Mouse (Mus musculus): ENCODE measurements at regions not wholly inside any gene's neighbourhood (a gene's known extent, or its start where the extent isn't known, plus 50 kb on each side); places are given as distances from the start of the nearest gene placed in this dataset.

DNA sequence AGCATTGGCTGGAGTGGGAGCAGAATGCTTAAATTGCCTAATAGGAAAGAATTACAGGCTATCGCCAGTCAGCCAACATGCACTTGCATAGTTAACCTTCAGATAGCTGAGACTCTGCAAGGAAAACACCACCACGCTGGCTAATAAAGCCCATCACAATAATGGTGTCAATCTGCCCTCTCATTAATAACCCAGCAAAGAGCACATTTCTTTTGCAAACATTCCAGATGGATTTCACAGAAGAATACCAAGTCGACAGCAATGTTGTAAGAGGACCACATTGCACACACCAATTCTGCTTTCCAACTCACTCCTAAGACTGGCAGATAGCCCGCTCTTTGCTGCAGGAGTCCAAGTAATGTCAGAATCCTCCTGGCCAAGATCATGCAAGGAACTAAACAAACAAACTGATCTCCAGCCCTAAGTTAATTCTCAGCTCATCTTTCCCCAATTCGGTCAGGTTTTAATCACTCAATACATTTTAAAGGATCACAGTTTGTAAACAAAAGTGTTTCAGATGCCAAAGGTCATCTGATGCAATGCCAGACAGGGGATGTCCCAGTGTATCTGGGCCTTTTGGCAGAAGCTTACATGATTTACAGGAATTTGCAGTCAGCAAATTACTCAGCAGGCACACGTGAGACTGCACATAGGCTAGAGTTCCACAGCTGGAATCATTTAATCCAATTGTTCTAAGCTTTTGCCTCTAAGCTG is 198.4 kb downstream of the Klf6 start:
- peak; percentile 27 for DNase-seq (ENCODE audit: low spot score)

DNA sequence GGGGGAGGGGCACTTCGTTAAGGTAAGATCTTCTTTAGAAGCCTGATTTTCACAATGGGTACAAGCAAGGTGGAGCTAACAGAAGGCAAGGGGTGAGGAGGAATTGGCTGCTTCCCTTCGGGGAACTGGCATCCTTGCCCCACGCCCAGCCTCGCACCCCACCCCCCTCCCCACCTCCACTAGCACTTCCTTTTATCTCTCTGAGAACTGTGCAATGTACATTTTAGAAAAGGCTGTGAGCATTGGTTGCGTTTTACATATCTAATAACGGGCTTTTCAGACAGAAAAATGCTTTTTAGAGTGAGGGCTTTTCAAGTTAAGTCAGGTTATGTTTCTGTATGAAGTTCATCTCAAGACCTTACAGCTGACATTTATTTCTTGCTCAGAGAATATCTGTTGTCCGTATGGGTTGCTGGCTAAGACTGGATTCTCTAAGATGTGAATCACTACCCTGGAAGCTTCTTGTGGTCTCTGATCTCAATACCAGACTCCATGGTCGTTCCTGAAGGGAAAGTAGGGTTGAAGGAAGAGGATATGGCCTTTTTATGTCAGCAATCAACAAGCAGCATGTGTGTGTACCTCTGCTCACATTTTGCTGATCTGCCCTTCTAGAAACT is 199.1 kb downstream of the Klf6 start:
- DNase-seq (ENCODE audit: low spot score) = no peak

DNA sequence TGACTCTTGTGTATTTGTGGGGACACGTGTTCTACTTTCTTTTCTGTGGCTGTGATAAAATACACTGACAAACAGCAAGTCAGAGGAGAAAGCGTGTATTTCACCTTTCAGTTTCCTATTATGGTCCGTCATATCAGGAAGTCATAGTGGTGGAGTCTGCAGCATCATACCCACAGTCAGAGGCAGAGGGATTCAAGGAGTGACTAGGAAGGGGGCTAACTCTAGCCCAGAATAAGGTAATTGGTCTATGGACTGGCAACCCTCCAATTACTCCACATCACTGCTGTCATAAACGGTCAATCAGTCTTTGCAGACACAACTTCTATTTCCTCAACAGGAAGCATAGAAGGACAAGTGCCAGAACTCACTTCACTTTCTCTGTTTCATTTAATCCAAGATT is 201.0 kb downstream of the Klf6 start:
- DNase-seq (ENCODE audit: low spot score) = no peak

GRCm38 (mm10) chr13:6062729-6063386 is 201.6 kb downstream of the Klf6 start:
- no peak for DNase-seq (ENCODE audit: low spot score)

DNA sequence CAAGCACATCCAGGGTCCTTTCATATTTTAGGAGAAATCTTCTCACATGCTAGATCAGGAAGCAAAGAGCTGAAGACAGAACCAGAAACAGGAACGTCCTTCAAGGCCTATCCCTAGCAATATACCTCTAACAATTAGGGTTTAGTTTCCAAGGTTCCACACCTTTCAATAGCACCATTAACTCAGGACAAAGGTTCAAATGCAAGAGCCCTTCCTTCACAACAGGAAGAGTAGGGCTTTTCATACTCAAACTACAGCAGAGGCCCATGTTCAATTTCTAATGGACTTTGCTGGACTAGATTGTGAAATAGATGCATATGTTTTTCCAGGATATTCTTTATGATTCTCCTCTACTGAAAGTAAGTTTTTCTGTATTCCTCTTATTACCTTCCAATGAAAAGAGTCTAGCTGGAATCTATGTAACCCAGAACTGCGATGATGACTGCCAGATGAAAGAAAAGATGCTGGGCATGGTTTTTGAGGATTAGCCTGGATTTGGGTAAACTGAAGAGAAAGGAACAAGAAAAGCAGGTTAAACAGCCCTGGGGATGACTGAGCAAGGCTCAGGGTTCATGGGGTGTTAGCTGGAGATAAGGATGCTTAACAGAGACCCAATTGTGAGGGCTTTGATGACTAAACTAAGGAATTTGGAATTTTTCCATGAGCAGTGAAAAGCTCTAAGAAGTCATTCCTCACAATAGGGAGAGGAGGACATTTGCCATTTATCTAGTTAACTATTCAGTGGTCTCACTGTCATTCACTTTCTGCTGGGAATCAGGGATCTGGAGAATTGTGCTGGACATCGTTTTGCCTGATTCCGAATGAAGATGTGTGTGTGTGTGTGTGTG is 215.9 kb downstream of the Klf6 start:
- DNase-seq (ENCODE audit: low spot score) = no peak

GRCm38 (mm10) chr13:6085891-6086290 is 224.6 kb downstream of the Klf6 start:
- no peak for DNase-seq (ENCODE audit: low spot score)

GRCm38 (mm10) chr13:6109018-6109657 is 247.9 kb downstream of the Klf6 start:
- no peak for DNase-seq (ENCODE audit: low spot score)

DNA sequence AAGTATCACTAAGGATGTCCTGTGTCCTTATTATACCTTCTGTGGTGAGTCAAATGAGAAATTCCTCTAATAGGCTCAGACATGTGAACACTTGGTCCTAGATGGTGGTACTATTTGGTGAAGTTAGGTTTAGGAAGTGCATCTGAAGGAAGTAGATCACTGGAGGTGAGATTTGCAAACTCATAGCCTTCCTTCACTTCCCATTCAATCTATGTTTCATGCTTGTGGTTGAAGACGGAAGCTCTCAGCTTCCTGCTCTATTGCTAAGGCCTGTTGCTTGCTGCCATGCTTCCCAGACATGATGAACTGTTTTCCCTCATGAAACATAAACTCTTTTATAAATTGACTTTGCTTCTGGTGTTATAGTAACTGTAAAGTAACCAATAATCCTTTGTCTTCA is 258.4 kb downstream of the Klf6 start:
- DNase-seq (ENCODE audit: low spot score) = no peak

DNA sequence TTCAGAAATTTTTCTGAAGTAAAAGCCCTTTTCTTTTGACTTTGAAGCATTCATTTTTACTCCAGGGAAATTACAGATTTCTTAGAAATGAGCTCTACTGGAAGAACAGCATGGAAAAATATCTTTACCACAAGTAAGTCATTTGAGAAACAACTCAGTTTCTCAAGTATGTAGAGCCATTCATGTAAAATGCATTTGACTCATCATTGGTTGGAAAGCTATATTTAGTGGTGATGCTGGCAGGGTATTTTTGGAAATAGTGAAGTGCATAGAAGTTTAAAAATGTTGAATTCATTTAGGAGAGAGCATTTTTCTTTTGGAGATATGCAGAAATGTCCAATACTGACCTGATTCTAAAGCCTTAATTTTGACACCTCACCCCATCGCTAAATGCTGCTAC is 266.0 kb downstream of the Klf6 start:
- no peak for DNase-seq (ENCODE audit: low spot score)

DNA sequence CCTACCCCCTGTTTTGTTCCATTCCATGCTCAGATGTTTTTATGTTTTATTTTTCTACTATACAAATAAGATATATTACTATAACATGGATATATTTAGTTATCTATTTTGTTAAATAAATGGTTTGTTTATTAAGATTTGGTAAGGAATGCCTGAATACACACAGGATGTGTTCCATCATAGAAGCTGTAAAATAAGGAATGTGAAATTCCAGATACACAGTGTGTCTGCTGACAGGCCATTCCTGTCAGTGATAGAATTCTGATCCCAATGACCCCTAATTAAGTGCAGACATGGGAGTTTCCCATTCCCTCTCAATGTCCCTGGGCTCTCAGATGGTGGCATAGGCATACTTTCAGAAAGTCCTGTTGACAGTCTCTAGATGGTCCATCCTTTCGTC is 267.6 kb downstream of the Klf6 start:
- DNase-seq (ENCODE audit: low spot score) = no peak

- no peak for DNase-seq (ENCODE audit: low spot score)
Observed at GRCm38 (mm10) chr13:6131363-6131762, 270.1 kb downstream of the Klf6 start.

GRCm38 (mm10) chr13:6137170-6137569 is 275.9 kb downstream of the Klf6 start:
- DNase-seq (ENCODE audit: low spot score) = no peak

DNA sequence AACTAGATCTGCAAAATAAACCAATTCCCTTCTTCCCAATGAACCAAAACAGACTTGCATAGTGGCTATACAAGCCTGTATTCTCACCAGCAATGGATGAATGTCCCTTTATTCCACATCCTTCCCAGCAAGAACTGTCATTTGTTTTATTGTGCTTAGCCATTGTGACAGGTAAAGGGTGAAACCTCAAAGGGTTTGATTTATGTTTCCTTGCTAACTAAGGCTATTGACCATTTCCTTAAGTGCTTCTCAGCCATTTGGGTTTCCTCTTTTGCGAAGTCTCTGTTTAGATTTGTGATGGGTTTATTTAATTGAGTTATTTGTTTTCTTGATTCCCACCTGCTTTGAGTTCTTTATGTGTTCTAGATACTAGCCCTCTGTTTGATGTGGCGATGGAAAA is 281.5 kb downstream of the Klf6 start:
- no peak for DNase-seq (ENCODE audit: low spot score)

- DNase-seq (ENCODE audit: low spot score) = peak; percentile 1
Observed at GRCm38 (mm10) chr13:6153657-6154056, 292.4 kb downstream of the Klf6 start.

GRCm38 (mm10) chr13:6156191-6156590 is 294.9 kb downstream of the Klf6 start:
- no peak for DNase-seq (ENCODE audit: low spot score)

DNA sequence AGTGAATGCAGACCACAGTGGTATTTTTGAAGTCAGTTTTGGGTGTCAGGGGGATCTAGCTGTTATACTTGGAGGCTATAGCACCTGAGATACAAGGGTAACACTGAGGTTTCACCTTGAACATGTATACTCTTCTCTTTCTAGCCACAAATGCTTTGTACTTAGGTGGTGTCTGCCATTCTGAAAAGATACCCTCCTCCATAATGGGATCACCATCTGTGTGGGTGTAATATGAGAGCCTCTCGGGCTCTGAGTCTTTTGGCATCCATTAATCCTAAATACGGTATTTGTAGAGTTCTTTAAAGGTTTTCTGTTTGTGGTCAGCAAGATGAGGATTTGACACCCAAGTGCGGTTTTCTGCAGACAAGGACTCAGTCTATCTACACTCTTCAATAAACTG is 295.7 kb downstream of the Klf6 start:
- DNase-seq (ENCODE audit: low spot score) = no peak

GRCm38 (mm10) chr13:6157946-6158345 is 296.7 kb downstream of the Klf6 start:
- DNase-seq (ENCODE audit: low spot score) = no peak

DNA sequence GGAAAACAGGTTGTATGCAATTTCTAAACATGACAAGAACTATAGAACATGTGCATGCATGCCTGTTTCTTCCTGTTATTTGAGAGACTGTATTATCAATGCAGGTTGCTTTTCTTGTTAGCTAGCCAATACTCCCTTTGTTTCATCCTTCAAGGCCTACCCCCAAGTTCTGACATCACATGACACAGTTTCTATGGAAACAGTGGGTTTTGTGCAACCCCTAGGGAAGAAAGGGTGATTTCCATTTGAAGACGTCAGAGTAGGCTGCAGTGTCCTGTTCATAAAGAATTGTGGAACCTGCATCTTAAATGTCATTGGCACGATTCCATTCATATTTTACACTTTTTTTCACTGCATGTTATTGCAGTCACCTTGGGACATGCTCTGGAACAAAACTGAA is 298.1 kb downstream of the Klf6 start:
- no peak for DNase-seq (ENCODE audit: low spot score)

- DNase-seq (ENCODE audit: low spot score) = no peak
Observed at GRCm38 (mm10) chr13:6165916-6166315, 304.6 kb downstream of the Klf6 start.

DNA sequence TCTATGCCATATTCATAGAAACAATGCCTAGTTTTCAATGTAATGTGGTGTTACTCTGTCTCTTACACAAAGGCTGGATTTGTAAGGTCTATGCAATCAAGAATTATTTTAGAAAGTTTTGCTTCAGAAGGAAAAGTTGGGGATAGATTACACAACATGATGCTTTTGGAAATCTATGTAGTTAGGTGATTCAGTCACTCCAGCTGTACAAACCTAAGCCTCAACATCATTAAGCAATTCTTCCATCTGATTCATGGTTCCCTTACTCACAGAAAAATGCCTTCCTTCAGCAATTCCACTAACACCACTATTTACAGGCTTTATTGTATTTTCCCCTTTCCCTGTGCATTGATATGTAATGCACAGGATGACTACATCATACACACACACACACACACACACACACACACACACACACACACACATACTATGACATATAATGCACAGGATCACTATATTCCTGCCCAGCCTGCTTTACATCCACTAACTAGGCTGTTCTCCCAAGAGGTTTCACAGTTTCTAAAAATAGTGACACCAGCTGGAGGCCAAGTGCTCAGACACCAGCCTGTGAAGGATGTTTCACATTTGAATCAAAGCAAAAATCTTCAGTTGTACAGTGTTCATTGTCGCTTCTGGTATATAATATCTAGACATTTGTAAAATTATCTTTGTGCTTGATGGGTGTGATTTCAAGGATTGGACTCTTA is 305.9 kb downstream of the Klf6 start:
- DNase-seq (ENCODE audit: low spot score) = no peak

DNA sequence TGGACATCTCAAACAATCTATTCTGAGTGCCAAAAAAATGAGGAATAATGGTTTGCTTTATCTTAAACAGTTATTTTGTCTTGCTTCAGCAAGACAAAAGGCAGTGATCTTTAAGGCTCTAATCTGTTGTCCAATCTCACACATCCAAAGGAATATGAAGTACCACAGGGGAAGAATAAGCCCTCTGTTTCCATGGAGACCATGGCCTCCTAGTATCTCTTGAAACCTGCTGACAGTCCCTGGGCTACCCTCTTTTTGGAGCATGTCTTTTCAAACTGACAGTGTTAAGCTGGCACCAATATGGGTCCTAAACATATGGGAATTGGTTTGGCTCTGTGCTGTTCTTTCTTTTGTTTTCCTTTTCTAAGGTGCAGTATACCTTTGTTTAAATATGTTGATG is 311.8 kb downstream of the Klf6 start:
- DNase-seq (ENCODE audit: low spot score) = no peak

Measured in heart, adult 8-10 months (tissue).